3 mouse cellular contexts compared by ENCODE assay signal in the genomic region with DNA sequence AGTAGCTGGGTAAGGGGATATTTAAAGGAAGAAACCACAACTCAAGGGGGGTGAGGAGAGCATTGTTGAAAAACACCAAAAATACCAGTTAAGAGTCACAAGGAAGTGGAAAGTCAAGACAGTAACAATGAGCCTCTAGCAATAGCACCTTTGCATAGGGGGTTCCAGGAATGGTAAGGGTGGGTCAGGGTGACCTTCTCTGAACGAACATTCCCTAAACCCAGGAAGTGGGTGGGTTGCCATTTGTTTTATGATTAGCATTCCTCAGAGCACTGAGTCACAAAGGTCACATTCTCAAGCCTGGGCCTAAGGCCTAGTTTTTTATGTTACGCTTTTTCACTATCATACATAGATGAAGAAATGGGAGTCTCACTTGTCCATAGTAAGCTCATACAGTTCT.
DNase-seq lines count a peak whose midpoint lies in the region.

No protein-coding gene starts in this region.

- DNase-seq in ES-CJ7 (ENCODE audit: low read depth, low spot score) (peak; percentile 61), R1 (ENCODE audit: low read depth, low spot score) (peak; percentile 70), ZHBTc4 (ENCODE audit: low read depth, low spot score) (peak; percentile 63)
